Mouse (Mus musculus): ENCODE measurements around the gene Gpsm2. TPM values are rescaled to one million over a fixed set of nuclear protein-coding genes. Genes with fewer than 3 reads are reported as not detected.

Gpsm2 gene
- total and polyA plus RNA-seq, 3 experiments, result 0.57 to 0.94 (median 0.82) TPM

- H3K27me3 ChIP-seq (ENCODE audit: control insufficient read depth, insufficient read depth, low read length), result no peaks in the 10 kb centered on the region; the same call in 1 of the 2 replicates
- no peak overlapping the region for H3K27ac ChIP-seq
- WGBS, result 46% methylated on average over 3 of the region's 3 CpGs
- no peaks in the 10 kb centered on the region for H3K4me1 ChIP-seq (ENCODE audit: control insufficient read depth, insufficient read depth, low read length)
- H3K9ac ChIP-seq (ENCODE audit: low read depth, low read length), result no peak overlapping the region
- no peak for DNase-seq
- TF ChIP-seq POLR2A (IDR thresholded peaks at IDR 0.05; ENCODE audit: insufficient read depth, low read depth, low read length), result no peak
- TF ChIP-seq CTCF (IDR thresholded peaks at IDR 0.05), result no peak
- no peak for TF ChIP-seq EP300 (IDR thresholded peaks at IDR 0.05; ENCODE audit: insufficient read depth, low read depth, low read length)
- H3K79me2 ChIP-seq (replicated peaks; ENCODE audit: control insufficient read depth, insufficient read depth, low read length), result no peaks in the 10 kb centered on the region
- no peaks in the 10 kb centered on the region for H3K36me3 ChIP-seq (ENCODE audit: control insufficient read depth, insufficient read depth, low read length)
- intact Hi-C loops (cut with DNase I), result no loop called here
- H3K4me3 ChIP-seq, result no peak overlapping the region
Measured at GRCm38 (mm10) chr3:108713065-108713675, 8.9 kb downstream of the Gpsm2 start.

DNA sequence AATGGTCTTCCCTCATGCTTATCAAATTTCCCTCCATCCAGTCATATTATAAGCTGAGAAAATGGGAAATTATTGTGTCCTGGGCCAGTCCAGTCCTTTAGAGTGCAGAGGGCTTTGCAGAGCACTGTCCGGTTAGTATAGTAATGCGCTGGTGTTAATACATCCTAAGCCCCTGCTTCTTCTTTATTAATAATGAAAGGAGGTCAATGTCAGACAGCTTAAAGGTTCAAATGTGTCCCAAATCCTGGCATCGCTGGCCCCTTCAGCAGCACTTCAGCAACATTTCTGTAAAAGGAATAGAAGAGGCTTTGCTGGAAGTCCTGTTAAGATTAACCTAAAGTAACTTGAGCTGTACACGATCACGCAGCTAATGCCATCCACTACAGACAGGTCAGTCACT is 10.8 kb downstream of the Gpsm2 start:
- 93% methylated on average over 5 of the region's 5 CpGs for WGBS
- no peaks in the 10 kb centered on the region for H3K79me2 ChIP-seq (replicated peaks; ENCODE audit: control insufficient read depth, insufficient read depth, low read length)
- no peak for DNase-seq
- H3K9ac ChIP-seq (ENCODE audit: low read depth, low read length), result no peak overlapping the region
- H3K27me3 ChIP-seq (ENCODE audit: control insufficient read depth, insufficient read depth, low read length), result no peaks in the 10 kb centered on the region; the same call in 1 of the 2 replicates
- intact Hi-C loops (cut with DNase I), result no loop called here
- no peak overlapping the region for H3K27ac ChIP-seq
- no peaks in the 10 kb centered on the region for H3K36me3 ChIP-seq (ENCODE audit: control insufficient read depth, insufficient read depth, low read length)
- TF ChIP-seq CTCF (IDR thresholded peaks at IDR 0.05) (no peak), EP300 (IDR thresholded peaks at IDR 0.05; ENCODE audit: insufficient read depth, low read depth, low read length) (no peak), POLR2A (IDR thresholded peaks at IDR 0.05; ENCODE audit: insufficient read depth, low read depth, low read length) (no peak)
- no peaks in the 10 kb centered on the region for H3K4me1 ChIP-seq (ENCODE audit: control insufficient read depth, insufficient read depth, low read length)
- no peak overlapping the region for H3K4me3 ChIP-seq

- WGBS, result 91% methylated on average over 8 of the region's 8 CpGs
- no peak for DNase-seq
- Histone ChIP-seq H3K9ac (ENCODE audit: low read depth, low read length) (no peak overlapping the region), H3K36me3 (ENCODE audit: control insufficient read depth, insufficient read depth, low read length) (no peaks in the 10 kb centered on the region), H3K4me1 (ENCODE audit: control insufficient read depth, insufficient read depth, low read length) (no peaks in the 10 kb centered on the region), H3K27me3 (ENCODE audit: control insufficient read depth, insufficient read depth, low read length) (no peaks in the 10 kb centered on the region), H3K4me3 (no peak overlapping the region), H3K79me2 (replicated peaks; ENCODE audit: control insufficient read depth, insufficient read depth, low read length) (no peaks in the 10 kb centered on the region), H3K27ac (no peak overlapping the region)
- no peak for TF ChIP-seq EP300 (IDR thresholded peaks at IDR 0.05; ENCODE audit: insufficient read depth, low read depth, low read length)
- TF ChIP-seq CTCF (IDR thresholded peaks at IDR 0.05), result no peak
- TF ChIP-seq POLR2A (IDR thresholded peaks at IDR 0.05; ENCODE audit: insufficient read depth, low read depth, low read length), result no peak
- intact Hi-C loops (cut with DNase I), result no loop called here
Measured at GRCm38 (mm10) chr3:108702789-108703188, 19.3 kb downstream of the Gpsm2 start.

GRCm38 (mm10) chr3:108701256-108701655 is 20.9 kb downstream of the Gpsm2 start:
- H3K79me2 ChIP-seq (replicated peaks; ENCODE audit: control insufficient read depth, insufficient read depth, low read length), result no peaks in the 10 kb centered on the region
- TF ChIP-seq POLR2A (IDR thresholded peaks at IDR 0.05; ENCODE audit: insufficient read depth, low read depth, low read length) (no peak), CTCF (IDR thresholded peaks at IDR 0.05) (peak; percentile 75)
- no peaks in the 10 kb centered on the region for H3K4me1 ChIP-seq (ENCODE audit: control insufficient read depth, insufficient read depth, low read length)
- no peak overlapping the region for H3K27ac ChIP-seq
- no peaks in the 10 kb centered on the region for H3K36me3 ChIP-seq (ENCODE audit: control insufficient read depth, insufficient read depth, low read length)
- intact Hi-C loops (cut with DNase I), result loop anchor here (1.0 kb wide), 1 partner anchor 70 kb away; no protein-coding TSS in a partner anchor
- H3K27me3 ChIP-seq (ENCODE audit: control insufficient read depth, insufficient read depth, low read length), result no peaks in the 10 kb centered on the region
- no peak overlapping the region for H3K9ac ChIP-seq (ENCODE audit: low read depth, low read length)
- 84% methylated on average over 1 of the region's 1 CpGs for WGBS
- no peak overlapping the region for H3K4me3 ChIP-seq
- no peak for DNase-seq

GRCm38 (mm10) chr3:108699786-108700185 is 22.3 kb downstream of the Gpsm2 start:
- Histone ChIP-seq H3K9ac (ENCODE audit: low read depth, low read length) (no peak overlapping the region), H3K27me3 (ENCODE audit: control insufficient read depth, insufficient read depth, low read length) (no peaks in the 10 kb centered on the region), H3K4me1 (ENCODE audit: control insufficient read depth, insufficient read depth, low read length) (no peaks in the 10 kb centered on the region), H3K27ac (no peak overlapping the region), H3K36me3 (ENCODE audit: control insufficient read depth, insufficient read depth, low read length) (no peaks in the 10 kb centered on the region), H3K4me3 (no peak overlapping the region), H3K79me2 (replicated peaks; ENCODE audit: control insufficient read depth, insufficient read depth, low read length) (no peaks in the 10 kb centered on the region)
- no peak for DNase-seq
- WGBS, result 92% methylated on average over 4 of the region's 4 CpGs
- TF ChIP-seq POLR2A (IDR thresholded peaks at IDR 0.05; ENCODE audit: insufficient read depth, low read depth, low read length), result no peak
- TF ChIP-seq EP300 (IDR thresholded peaks at IDR 0.05; ENCODE audit: insufficient read depth, low read depth, low read length), result no peak
- no peak for TF ChIP-seq CTCF (IDR thresholded peaks at IDR 0.05)
- intact Hi-C loops (cut with DNase I), result no loop called here

DNA sequence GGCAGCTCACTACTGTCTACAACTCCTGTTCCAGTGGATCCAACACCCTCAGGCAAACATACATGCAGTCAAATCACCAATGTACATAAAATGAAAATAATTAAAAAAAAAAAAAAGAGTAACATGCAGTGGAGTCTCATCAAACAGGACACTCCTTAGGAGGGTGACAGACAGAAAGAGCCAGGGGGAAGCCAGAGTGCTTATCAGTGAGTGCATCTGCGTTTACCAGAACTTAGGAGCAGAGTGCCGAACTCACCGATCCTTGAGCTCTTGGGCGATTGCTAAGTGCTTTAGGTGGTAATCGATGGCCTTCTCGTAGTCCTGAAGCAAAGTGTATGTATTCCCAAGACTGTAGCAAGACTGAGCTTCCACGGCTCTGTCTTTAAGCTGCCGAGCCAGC is 23.4 kb downstream of the Gpsm2 start:
- Histone ChIP-seq H3K27me3 (ENCODE audit: control insufficient read depth, insufficient read depth, low read length) (no peaks in the 10 kb centered on the region), H3K9ac (ENCODE audit: low read depth, low read length) (no peak overlapping the region), H3K4me3 (no peak overlapping the region), H3K36me3 (ENCODE audit: control insufficient read depth, insufficient read depth, low read length) (no peaks in the 10 kb centered on the region), H3K27ac (no peak overlapping the region), H3K79me2 (replicated peaks; ENCODE audit: control insufficient read depth, insufficient read depth, low read length) (no peaks in the 10 kb centered on the region), H3K4me1 (ENCODE audit: control insufficient read depth, insufficient read depth, low read length) (no peaks in the 10 kb centered on the region)
- TF ChIP-seq CTCF (IDR thresholded peaks at IDR 0.05) (no peak), EP300 (IDR thresholded peaks at IDR 0.05; ENCODE audit: insufficient read depth, low read depth, low read length) (no peak), POLR2A (IDR thresholded peaks at IDR 0.05; ENCODE audit: insufficient read depth, low read depth, low read length) (no peak)
- no peak for DNase-seq
- intact Hi-C loops (cut with DNase I), result no loop called here
- 90% methylated on average over 8 of the region's 8 CpGs for WGBS
